Mouse (Mus musculus) macrophage (primary cell): ENCODE results near the gene Bpifb5. TPM values are rescaled to one million over a fixed set of nuclear protein-coding genes. Genes with fewer than 3 reads are reported as not detected.
"Not testable (repeated sequence)": the region's sequence is repeated elsewhere in the genome, so short reads cannot be mapped to it uniquely, and the experiment has no call there.

Experiments used
- H3K27ac ChIP-seq: fragments of 350-480 bp; formaldehyde crosslinking; 2 replicates; pipeline ENCODE4 v1.9.0; 2021
- H3K36me3 ChIP-seq: fragments of 350-480 bp; formaldehyde crosslinking; 2 replicates; pipeline ENCODE4 v1.9.0; 2021; ENCODE audit errors: inconsistent target
- H3K4me3 ChIP-seq: fragments of 350-480 bp; formaldehyde crosslinking; 2 replicates; pipeline ENCODE4 v1.9.0; 2021; ENCODE audit errors: inconsistent target
- H3K79me2 ChIP-seq: fragments of 350-480 bp; formaldehyde crosslinking; 2 replicates; pipeline ENCODE4 v1.9.0; 2021; ENCODE audit errors: inconsistent target
- WGBS: methylation state at CpG from one replicate; pipeline ENCODE4 v1.1.7; 2026; ENCODE audit warnings: inconsistent platforms; ENCODE audit not compliant: missing documents; 5-methylcytosine and 5-hydroxymethylcytosine counted together
- polyA plus RNA-seq: library from polyadenylated mRNA; stranded (reverse); fragments of 250-400 nt; gene quantifications from 3 replicates; pipeline ENCODE4 v1.2.4, GENCODE M21; 2018; ENCODE audit warnings: inconsistent platforms
- total RNA-seq, 78 experiments: library from RNA; depleted of rRNA; stranded (reverse); fragments of 250-400 nt; gene quantifications; 1 replicate in 9 of 78; 2 replicates in 24 of 78; 3 replicates in 43 of 78; 4 replicates in 2 of 78; pipeline ENCODE4 v1.2.4; 2018; ENCODE audit warnings: inconsistent platforms in 56 of 78

Gene Bpifb5
- not detected for total RNA-seq (2018; cell fraction: chromatin; rRNA removed)
- total RNA-seq (2018; cell fraction: cytosol; rRNA removed): not detected
- not detected for total RNA-seq (2018; cell fraction: nucleus; rRNA removed)
- not detected in 3 replicates for polyA plus RNA-seq

DNA sequence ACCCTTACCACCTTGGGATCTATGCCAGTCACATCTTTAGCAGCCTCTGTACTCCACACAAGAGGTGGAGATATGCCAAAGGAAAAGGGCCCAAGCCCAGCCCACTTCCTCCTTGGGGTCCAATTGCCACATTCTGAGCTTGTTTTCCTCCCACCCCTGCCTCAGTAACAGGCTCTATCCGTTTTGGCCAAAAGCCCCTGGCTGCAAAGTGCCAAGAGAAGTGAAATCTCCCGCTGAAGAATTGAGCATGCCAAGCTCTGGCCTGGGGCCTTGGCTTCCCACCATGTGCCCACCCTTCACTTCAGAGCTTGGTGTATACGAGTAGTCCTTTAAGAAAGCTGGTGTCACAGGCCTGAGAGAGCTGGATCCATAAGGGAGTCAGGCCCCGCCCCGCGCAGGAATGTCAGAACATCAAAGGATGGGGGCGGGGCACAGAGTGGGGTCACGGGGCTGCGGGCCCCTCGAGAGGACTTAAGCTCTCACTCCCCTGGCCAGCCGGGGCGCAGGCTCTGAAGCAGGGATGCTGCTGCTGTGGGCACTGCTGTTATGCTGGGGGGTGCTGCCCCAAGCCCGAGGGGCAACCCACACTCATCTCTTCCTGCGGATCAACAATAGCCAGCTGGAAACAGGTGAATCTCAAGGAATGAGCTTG, at the start of gene Bpifb5:
Gene Bpifb5 (plus strand): TSS at position 478 of the 652 bp plus-strand sequence.
- Histone ChIP-seq H3K4me3 (no peak within 1 kb of the TSS), H3K36me3 (no peaks in the 10 kb centered on the region), H3K79me2 (no peaks in the 10 kb centered on the region), H3K27ac (no peak within 1 kb of the TSS)
- WGBS: 31% methylated on average over 14 of the region's 14 CpGs

- not testable (repeated sequence) for H3K4me3 ChIP-seq, H3K36me3 ChIP-seq, H3K79me2 ChIP-seq, H3K27ac ChIP-seq
- 87% methylated on average over 7 of the region's 7 CpGs for WGBS
Measured at GRCm38 (mm10) chr2:154181900-154182299, 41.6 kb upstream of the Bpifb5 start.

GRCm38 (mm10) chr2:154183061-154183460, 40.5 kb upstream of the Bpifb5 start:
- not testable (repeated sequence) for H3K4me3 ChIP-seq, H3K79me2 ChIP-seq, H3K36me3 ChIP-seq, H3K27ac ChIP-seq
- 83% methylated on average over 2 of the region's 4 CpGs for WGBS

DNA sequence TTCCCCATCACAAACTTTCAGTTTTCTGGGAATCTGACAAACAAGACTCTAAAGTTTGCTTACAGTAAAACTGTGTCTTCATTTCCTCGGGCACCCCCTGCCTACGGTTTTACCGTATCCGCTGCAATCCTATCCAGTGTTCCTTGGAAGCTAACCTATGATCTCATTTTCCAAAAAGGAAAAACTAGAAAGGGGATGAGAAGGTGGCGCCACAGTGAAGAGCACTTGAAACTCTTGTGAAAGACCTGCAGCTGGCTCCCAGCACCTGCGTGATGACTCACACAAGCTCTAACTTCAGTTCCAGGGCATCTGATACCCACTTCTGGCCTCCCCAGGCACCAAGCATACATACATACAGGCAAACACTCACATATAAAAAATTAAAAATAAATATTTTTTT, 38.2 kb upstream of the Bpifb5 start:
- 88% methylated on average over 6 of the region's 6 CpGs for WGBS
- no peak overlapping the region for H3K4me3 ChIP-seq
- H3K36me3 ChIP-seq: no peaks in the 10 kb centered on the region
- no peak overlapping the region for H3K27ac ChIP-seq
- H3K79me2 ChIP-seq: no peaks in the 10 kb centered on the region

DNA sequence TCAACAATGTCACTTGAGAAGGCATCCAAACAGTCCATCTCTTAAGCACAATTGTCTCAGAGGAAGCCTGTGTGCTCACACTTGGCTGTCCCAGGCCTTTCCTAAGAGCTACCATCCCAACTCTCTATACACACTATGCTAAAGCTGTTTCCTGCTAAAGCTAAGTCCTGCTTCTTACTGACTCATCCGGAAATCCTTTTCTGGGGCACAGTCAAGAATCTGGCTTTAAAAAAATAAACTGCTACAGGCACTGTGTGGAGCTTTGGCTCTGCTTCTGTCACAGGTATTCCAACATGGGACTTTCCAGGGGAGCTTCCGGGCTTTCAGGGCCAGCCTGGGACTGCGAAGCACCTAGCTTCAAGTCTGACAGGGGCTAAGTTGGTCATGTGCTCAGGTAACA, 37.8 kb upstream of the Bpifb5 start:
- Histone ChIP-seq H3K4me3 (no peak overlapping the region), H3K36me3 (no peaks in the 10 kb centered on the region), H3K79me2 (no peaks in the 10 kb centered on the region), H3K27ac (no peak overlapping the region)
- 47% methylated on average over 3 of the region's 3 CpGs for WGBS

- Histone ChIP-seq H3K4me3 (no peak overlapping the region), H3K36me3 (no peaks in the 10 kb centered on the region), H3K79me2 (no peaks in the 10 kb centered on the region), H3K27ac (no peak overlapping the region)
- 29% methylated on average over 5 of the region's 5 CpGs for WGBS
Measured at GRCm38 (mm10) chr2:154187468-154187867, 36.1 kb upstream of the Bpifb5 start.

- 76% methylated on average over 7 of the region's 7 CpGs for WGBS
- Histone ChIP-seq H3K36me3 (no peaks in the 10 kb centered on the region), H3K27ac (no peak overlapping the region), H3K79me2 (no peaks in the 10 kb centered on the region), H3K4me3 (no peak overlapping the region)
Measured at GRCm38 (mm10) chr2:154189877-154190434, 33.6 kb upstream of the Bpifb5 start.

GRCm38 (mm10) chr2:154190546-154191258, 32.8 kb upstream of the Bpifb5 start, which contains the start of gene Bpifb1:
TSS of gene Bpifb1 (plus strand) at chr2:154190818.
- H3K27ac ChIP-seq: no peak within 1 kb of the TSS
- no peaks in the 10 kb centered on the region for H3K79me2 ChIP-seq
- 87% methylated on average over 11 of the region's 11 CpGs for WGBS
- no peaks in the 10 kb centered on the region for H3K36me3 ChIP-seq
- H3K4me3 ChIP-seq: no peak within 1 kb of the TSS

DNA sequence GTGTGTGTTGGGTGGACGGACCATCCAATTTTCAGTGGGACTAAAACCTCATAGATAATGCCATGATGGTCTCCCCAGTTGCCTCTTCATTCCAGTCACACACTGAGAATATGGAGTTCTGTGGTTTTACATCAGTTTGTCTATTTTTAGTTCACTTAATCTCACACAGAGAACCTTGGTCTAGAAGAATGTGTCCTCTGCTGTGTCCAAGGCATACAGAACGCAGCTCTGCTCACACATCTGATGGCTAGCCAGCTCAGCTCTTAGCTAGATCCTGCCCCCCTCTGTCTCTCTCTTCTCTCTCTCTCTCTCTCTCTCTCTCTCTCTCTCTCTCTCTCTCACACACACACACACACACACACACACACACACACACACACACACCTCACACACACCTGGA, 31.4 kb upstream of the Bpifb5 start:
- Histone ChIP-seq H3K4me3 (no peak overlapping the region), H3K36me3 (no peaks in the 10 kb centered on the region), H3K79me2 (no peaks in the 10 kb centered on the region), H3K27ac (no peak overlapping the region)
- WGBS: 82% methylated on average over 2 of the region's 2 CpGs

- Histone ChIP-seq H3K27ac (no peak overlapping the region), H3K79me2 (no peaks in the 10 kb centered on the region), H3K4me3 (no peak overlapping the region), H3K36me3 (no peaks in the 10 kb centered on the region)
- WGBS: 94% methylated on average over 4 of the region's 4 CpGs
Measured at GRCm38 (mm10) chr2:154193071-154193470, 30.5 kb upstream of the Bpifb5 start.

- H3K27ac ChIP-seq: no peak overlapping the region
- no peaks in the 10 kb centered on the region for H3K36me3 ChIP-seq
- no peaks in the 10 kb centered on the region for H3K79me2 ChIP-seq
- 86% methylated on average over 5 of the region's 5 CpGs for WGBS
- H3K4me3 ChIP-seq: no peak overlapping the region
Measured at GRCm38 (mm10) chr2:154193994-154194504, 29.5 kb upstream of the Bpifb5 start.

DNA sequence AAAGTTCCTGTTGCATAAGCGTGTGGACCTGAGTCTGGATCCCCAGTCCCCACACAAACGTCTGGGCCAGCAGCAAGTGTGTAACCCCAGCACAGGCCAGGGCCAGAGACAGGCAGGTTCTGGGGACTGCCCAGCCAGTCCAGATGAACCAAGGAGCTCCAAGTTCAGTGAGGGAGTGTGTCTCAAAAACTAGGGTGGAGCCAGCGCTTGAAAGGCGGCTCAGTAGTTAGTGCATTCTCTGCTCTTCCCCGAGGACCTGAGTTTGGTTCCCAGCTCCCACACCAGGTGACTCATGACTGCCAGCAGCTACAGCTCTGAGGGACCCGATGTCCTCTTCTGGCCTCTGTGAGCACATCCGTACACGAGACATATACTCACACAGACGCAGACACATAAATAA, 26.5 kb upstream of the Bpifb5 start:
- H3K79me2 ChIP-seq: no peaks in the 10 kb centered on the region
- no peak overlapping the region for H3K4me3 ChIP-seq
- no peaks in the 10 kb centered on the region for H3K36me3 ChIP-seq
- WGBS: 91% methylated on average over 9 of the region's 9 CpGs
- no peak overlapping the region for H3K27ac ChIP-seq

- 91% methylated on average over 4 of the region's 4 CpGs for WGBS
- Histone ChIP-seq H3K79me2 (no peaks in the 10 kb centered on the region), H3K27ac (no peak overlapping the region), H3K4me3 (no peak overlapping the region), H3K36me3 (no peaks in the 10 kb centered on the region)
Measured at GRCm38 (mm10) chr2:154204630-154205029, 18.9 kb upstream of the Bpifb5 start.

DNA sequence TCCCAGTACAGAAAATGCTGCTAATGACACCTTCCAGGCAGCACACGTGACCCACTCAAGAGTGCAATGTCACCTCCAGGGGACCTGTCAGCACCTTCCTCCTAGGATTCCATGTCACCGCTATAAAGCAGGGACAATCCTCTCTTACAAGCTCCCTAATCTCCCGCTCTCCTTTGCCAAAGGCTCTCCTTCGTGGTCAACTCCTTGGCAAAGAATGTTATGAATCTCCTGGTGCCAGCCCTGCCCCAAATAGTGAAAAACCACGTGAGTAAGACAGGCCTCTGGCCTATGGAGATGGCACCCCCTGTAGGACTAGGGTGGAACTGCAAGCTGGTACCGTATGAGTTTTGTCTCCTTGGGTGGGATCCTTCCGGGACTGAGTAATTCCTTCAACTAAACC, 16.6 kb upstream of the Bpifb5 start:
- Histone ChIP-seq H3K36me3 (no peaks in the 10 kb centered on the region), H3K4me3 (no peak overlapping the region), H3K27ac (no peak overlapping the region), H3K79me2 (no peaks in the 10 kb centered on the region)
- WGBS: 67% methylated on average over 7 of the region's 7 CpGs

GRCm38 (mm10) chr2:154209112-154209511, 14.4 kb upstream of the Bpifb5 start:
- H3K27ac ChIP-seq: no peak overlapping the region
- H3K4me3 ChIP-seq: no peak overlapping the region
- H3K79me2 ChIP-seq: no peaks in the 10 kb centered on the region
- H3K36me3 ChIP-seq: no peaks in the 10 kb centered on the region
- WGBS: 5% methylated on average over 3 of the region's 3 CpGs
